Comparison of ENCODE assay signal across 8 mouse cellular contexts in the genomic region with DNA sequence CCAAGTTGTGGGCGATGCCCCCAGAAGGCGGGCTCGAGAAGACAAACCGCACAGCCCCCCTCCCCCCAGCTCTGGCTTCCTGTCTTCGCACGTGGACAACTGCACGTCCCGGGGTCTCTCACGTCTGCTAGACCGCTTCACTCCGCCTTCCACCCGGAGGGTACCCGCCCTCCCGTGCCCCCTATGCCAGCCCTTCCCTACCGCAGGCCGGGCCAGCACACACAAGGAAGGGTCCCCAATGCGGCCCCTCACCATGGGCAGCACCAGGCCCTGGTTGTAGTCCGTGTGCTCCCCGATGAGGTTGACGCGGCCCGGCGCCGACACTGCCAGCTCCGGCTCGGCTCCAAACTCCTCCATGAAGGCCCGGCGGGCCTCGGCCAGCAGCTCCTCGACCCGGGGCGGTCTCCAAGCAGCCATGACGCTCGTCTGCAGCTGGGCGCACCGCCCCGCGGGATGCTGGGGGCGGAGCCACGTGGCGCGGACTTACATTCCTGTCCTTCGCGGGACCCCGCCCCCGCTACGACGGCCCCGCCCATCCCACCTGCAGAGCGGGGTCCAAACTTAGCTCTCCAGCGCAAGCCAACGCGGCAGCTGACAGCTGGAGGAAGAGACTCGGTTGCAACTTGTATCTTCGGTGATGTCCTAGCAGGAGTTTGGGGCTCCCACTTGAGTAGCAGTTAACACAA. TPM values are rescaled to one million over a fixed set of nuclear protein-coding genes. Genes with fewer than 3 reads are reported as not detected.
A peak's percentile ranks its signal among the peaks of the same experiment; 100 is the strongest.
DNase-seq lines count a peak whose midpoint lies in the region; ATAC-seq lines count a peak whose summit lies in the region.

Galk1 (minus strand) TSS at position 458 of the 686 bp plus-strand sequence.

- peak within 1 kb of the TSS; percentile 72 for H3K27ac ChIP-seq in hindbrain, embryonic 12.5 days

- peaks cover 19% of the 10 kb centered on the region for H3K4me1 ChIP-seq in hindbrain, embryonic 12.5 days

- H3K27me3 ChIP-seq in hindbrain, embryonic 12.5 days: peaks cover 2% of the 10 kb centered on the region; the same call in 1 of the 2 replicates

- WGBS in hindbrain, embryonic 12.5 days: under 1% methylated on average over 55 of the region's 55 CpGs

- H3K36me3 ChIP-seq in hindbrain, embryonic 12.5 days: 0 out of 2 replicates have a peak, but pooled peaks cover 6% of the 10 kb centered on the region

- peak; percentile 98 for DNase-seq in Muller cell, postnatal 12 days (ENCODE audit: inconsistent ontology term)
- peak; percentile 73 to 76 for DNase-seq in cerebellum, postnatal 14 days
- peak; percentile 68 to 71 for DNase-seq in frontal cortex, postnatal 14 days (ENCODE audit: low spot score in 2 of 2)
- peak; percentile 60 to 74 for DNase-seq in layer of hippocampus, postnatal 14 days (ENCODE audit: low spot score in 2 of 2)
- DNase-seq in lung, postnatal 10 days: peak; percentile 96
- DNase-seq in ovary, postnatal 36 days (ENCODE audit: low spot score): peak; percentile 90
- peak; percentile 99 for DNase-seq in thymus, postnatal 14 days

- H3K4me2 ChIP-seq in hindbrain, embryonic 12.5 days (replicated peaks): peak within 1 kb of the TSS; percentile 85

- H3K9ac ChIP-seq in hindbrain, embryonic 12.5 days: peak within 1 kb of the TSS; percentile 77

- H3K9me3 ChIP-seq in hindbrain, embryonic 12.5 days (replicated peaks): no peaks in the 10 kb centered on the region

- peak; percentile 78 for ATAC-seq in hindbrain, embryonic 12.5 days (ENCODE audit: low FRiP score)

- peak within 1 kb of the TSS; percentile 55 for H3K4me3 ChIP-seq in hindbrain, embryonic 12.5 days

RNA-seq across cellular contexts. Expression of gene Galk1, which starts in this region (rescaled TPM):
- polyA plus RNA-seq in hindbrain, embryonic 12.5 days (2016; fragmentation: Nextera tagmentation; extraction: Ambion mirVana): 109 and 115 TPM in 2 replicates
- 10 to 100 TPM; 14.6 to 16.9 TPM for total RNA-seq in layer of hippocampus, postnatal 14 days (2021)

Comparison
In these comparisons a context has a peak if more than half of its experiments do, and no peak if none do; other contexts are left out.
1. Peak in every context shown above with its lines: DNase-seq, ATAC-seq, H3K4me3 ChIP-seq and H3K27ac ChIP-seq.